Mouse (Mus musculus) bone marrow, adult 2 months (tissue): Measurements from ENCODE around the gene Rubcn. TPM values are rescaled to one million over a fixed set of nuclear protein-coding genes. Genes with fewer than 3 reads are reported as not detected.

Experiments used
- H3K27ac ChIP-seq: fragments of 200-500 bp; 2 replicates; pipeline ENCODE4 v1.5.1; 2012; ENCODE audit warnings: low read depth, mild to moderate bottlenecking, control low read depth, inconsistent platforms, low read length; ENCODE audit not compliant: control insufficient read depth, poor library complexity, insufficient read depth
- H3K4me1 ChIP-seq: fragments of 200-500 bp; 2 replicates; pipeline ENCODE4 v1.6.1; 2011; ENCODE audit warnings: low read length; ENCODE audit not compliant: control insufficient read depth, insufficient read depth
- H3K4me3 ChIP-seq: fragments of 200-500 bp; replicated peaks from 2 replicates; pipeline ENCODE3; 2011; ENCODE audit warnings: mild to moderate bottlenecking, low read depth, low read length, control low read depth; ENCODE audit not compliant: control insufficient read depth
- CTCF ChIP-seq: fragments of 200-500 bp; IDR thresholded peaks from 2 replicates; pipeline ENCODE4 v1.5.1; 2011; ENCODE audit warnings: low read length, control low read depth; ENCODE audit not compliant: control insufficient read depth, insufficient read depth
- POLR2A ChIP-seq: fragments of 200-500 bp; IDR thresholded peaks from 2 replicates; pipeline ENCODE4 v1.6.1; 2011; ENCODE audit warnings: low read depth, mild to moderate bottlenecking, control low read depth, low read length, borderline replicate concordance; ENCODE audit not compliant: control insufficient read depth
- WGBS: fragments of 180-500 bp; shearing (Covaris S2); methylation state at CpG from one replicate; pipeline ENCODE4 v1.1.7; 2018; 5-methylcytosine and 5-hydroxymethylcytosine counted together
- polyA plus RNA-seq: library from polyadenylated mRNA; stranded (reverse); fragments of >200 nt; gene quantifications from 2 replicates; pipeline ENCODE4 v1.2.4, GENCODE M21; 2011; ENCODE audit warnings: low replicate concordance; ENCODE audit not compliant: missing spikeins, insufficient read depth, insufficient read length

Rubcn gene
- polyA plus RNA-seq, 1 experiment, result 25.8 TPM

- H3K4me1 ChIP-seq, result no peaks in the 10 kb centered on the region
- TF ChIP-seq CTCF, result no peak
- no peak for TF ChIP-seq POLR2A
- no peak overlapping the region for H3K4me3 ChIP-seq
- H3K27ac ChIP-seq, result no peak overlapping the region
- 84% methylated on average over 2 of the region's 2 CpGs for WGBS
These were observed 28.6 kb upstream of the Rubcn start for GRCm38 (mm10) chr16:32906186-32906585.

- Histone ChIP-seq H3K4me1 (no peaks in the 10 kb centered on the region), H3K27ac (no peak overlapping the region), H3K4me3 (no peak overlapping the region)
- TF ChIP-seq POLR2A (no peak), CTCF (no peak)
- 67% methylated on average over 3 of the region's 3 CpGs for WGBS
These were observed 24.5 kb upstream of the Rubcn start for GRCm38 (mm10) chr16:32902051-32902428.

DNA sequence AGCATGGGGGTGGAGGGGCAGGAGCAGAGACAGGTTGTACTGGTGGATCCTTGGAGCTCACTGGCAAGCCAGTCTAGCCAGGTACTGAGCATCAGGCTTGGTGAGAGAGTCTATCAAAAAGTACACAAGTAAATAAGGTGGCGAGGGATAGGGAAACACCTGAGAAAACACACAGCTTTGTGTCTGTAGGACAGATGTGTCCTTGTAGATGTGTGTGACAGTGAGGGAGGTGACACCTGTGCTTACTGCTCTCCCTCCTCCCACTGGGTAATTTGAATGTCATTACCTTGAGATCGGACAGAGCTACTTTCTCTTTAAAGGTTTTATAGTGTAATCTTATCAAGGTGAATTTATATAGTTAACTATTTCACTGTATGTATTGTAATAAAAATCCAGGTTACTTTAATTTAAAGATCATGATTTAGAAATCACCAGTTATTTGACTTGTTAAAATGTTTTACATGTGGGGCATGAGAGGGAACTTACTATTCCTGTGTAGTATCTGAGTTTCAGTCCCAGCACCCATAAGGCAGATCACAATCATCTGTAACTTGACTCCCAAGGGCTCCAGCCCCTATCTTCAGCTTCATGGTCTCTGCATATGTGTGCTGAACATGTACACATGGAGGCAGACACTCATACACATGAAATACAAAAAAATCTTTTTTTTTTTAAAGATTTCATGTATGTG is 23.9 kb upstream of the Rubcn start:
- Histone ChIP-seq H3K4me1 (no peaks in the 10 kb centered on the region), H3K27ac (no peak overlapping the region), H3K4me3 (no peak overlapping the region)
- no peak for TF ChIP-seq CTCF
- no peak for TF ChIP-seq POLR2A
- 80% methylated on average over 2 of the region's 2 CpGs for WGBS

DNA sequence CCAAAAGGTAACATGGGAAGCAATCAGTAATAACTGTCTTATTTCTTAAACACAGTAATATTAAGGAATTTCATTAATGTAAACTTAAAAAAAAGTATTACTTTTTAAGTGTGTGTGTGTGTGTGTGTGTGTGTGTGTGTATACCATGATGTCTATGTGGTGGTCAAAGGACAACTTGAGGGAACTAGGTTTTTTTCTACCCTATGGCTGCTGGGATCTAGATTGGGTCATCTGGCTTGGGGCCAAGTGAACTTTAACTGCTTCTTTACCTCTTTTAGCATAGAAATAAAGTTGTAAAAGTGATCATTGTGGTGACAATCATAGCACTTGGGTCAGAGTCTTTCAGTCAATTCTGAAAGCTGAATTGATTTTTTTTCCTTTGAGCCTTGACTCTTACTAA is 18.6 kb upstream of the Rubcn start:
- Histone ChIP-seq H3K27ac (no peak overlapping the region), H3K4me1 (no peaks in the 10 kb centered on the region), H3K4me3 (no peak overlapping the region)
- TF ChIP-seq POLR2A, result no peak
- TF ChIP-seq CTCF, result no peak

- WGBS, result 76% methylated on average over 2 of the region's 2 CpGs
- TF ChIP-seq POLR2A, result no peak
- TF ChIP-seq CTCF, result no peak
- H3K27ac ChIP-seq, result no peak overlapping the region
- H3K4me1 ChIP-seq, result no peaks in the 10 kb centered on the region
- no peak overlapping the region for H3K4me3 ChIP-seq
These were observed 12.3 kb upstream of the Rubcn start for GRCm38 (mm10) chr16:32889881-32890280.

- no peak overlapping the region for H3K27ac ChIP-seq
- WGBS, result 85% methylated on average over 7 of the region's 7 CpGs
- no peak overlapping the region for H3K4me3 ChIP-seq
- TF ChIP-seq POLR2A (no peak), CTCF (peak; percentile 45; the same call in 1 of the 2 replicates)
- no peaks in the 10 kb centered on the region for H3K4me1 ChIP-seq
These were observed 10.4 kb upstream of the Rubcn start for GRCm38 (mm10) chr16:32887996-32888395.

DNA sequence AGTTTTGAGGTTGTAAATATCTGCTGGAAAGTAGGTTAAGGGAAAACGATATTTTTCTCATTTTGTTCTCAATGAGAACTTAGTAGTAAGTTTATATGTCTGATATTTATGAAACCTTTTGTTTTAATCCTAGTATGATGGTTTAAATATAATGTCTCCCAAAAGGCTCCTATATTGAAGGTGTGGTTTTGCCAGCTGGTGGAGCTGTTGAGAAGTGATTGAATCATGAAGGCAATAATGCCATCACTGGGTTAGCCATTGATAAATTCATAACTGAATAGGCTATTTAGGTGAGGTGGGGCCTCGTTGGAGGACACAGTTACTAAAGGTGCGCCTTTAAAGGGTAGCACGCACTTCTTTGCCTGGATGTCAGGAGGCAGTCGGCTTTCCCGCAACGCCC is 4.0 kb upstream of the Rubcn start:
- WGBS, result 91% methylated on average over 7 of the region's 7 CpGs
- TF ChIP-seq POLR2A (no peak), CTCF (no peak)
- no peak overlapping the region for H3K27ac ChIP-seq
- no peaks in the 10 kb centered on the region for H3K4me1 ChIP-seq
- no peak overlapping the region for H3K4me3 ChIP-seq

DNA sequence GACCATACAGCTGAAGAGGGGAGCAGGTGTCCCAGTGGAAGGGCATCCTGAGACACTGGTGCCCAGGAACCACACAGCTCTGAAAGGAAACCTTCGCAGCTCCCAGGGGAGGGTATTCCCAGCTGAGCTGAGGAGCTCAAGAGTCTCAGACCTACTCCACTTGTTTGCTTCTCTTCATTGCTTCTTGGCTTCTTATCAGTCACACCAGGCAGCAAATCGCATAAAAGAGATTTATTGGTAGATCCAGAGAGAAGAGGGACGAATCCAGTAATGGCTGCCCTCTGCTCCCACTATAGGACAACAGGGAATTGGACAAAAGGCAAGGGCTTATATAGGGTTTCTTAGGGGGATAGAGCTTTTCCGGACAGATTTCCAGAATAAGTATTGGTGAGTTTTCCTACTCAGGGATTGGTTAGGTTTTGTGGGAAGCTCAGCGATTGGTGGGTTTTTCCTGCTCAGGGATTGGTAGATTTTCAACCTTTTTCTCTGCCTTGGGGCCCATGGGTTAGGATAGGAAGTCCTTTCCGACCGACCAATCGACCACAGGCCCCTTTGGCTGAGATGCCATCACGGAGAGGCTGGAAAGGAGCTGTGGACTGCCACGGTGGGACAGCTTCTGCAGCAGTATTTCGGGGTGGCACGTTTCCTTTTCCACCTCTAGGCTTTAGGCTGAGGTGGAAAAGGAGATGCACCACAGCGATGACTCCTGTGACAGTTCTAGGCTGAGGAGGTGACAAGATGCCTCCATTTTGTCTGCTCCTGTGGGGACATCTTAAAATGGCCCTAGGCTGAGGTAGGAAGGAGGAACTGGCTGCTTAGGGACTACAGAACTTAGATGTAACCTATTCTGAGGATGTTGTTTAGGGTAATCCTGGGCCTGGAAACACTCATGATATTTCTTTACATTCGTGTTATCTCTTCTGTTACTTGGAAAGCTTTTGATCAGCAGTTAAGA is 1.7 kb upstream of the Rubcn start:
- Histone ChIP-seq H3K4me3 (no peak overlapping the region), H3K27ac (no peak overlapping the region), H3K4me1 (no peaks in the 10 kb centered on the region)
- WGBS, result 85% methylated on average over 14 of the region's 14 CpGs
- no peak for TF ChIP-seq POLR2A
- TF ChIP-seq CTCF, result no peak
